Mouse (Mus musculus) layer of hippocampus, adult 8-10 months (tissue): ENCODE data around the gene Ptpn14. TPM values are rescaled to one million over a fixed set of nuclear protein-coding genes. Genes with fewer than 3 reads are reported as not detected.

ENCODE experiments used
- total RNA-seq, 4 experiments: library from RNA; stranded (reverse); gene quantifications; 2 replicates each; pipeline ENCODE4 v1.2.4; 2022

Gene Ptpn14
- total RNA-seq, 4 experiments from 2014 or later = 11.1 to 16.1 (median 12.3) TPM

Other genes starting within 250 kb of the Ptpn14 start
- gene Cenpf, start 40.2 kb upstream of the Ptpn14 start, total RNA-seq = 1 to 10 TPM in 1 of 4 experiments, under 1 TPM in 3; 0.33 to 1.5 (median 0.54) TPM
- gene Smyd2, start 194.1 kb downstream of the Ptpn14 start, total RNA-seq = 10 to 100 TPM; 69.1 to 78.0 (median 73.4) TPM